Mouse (Mus musculus) liver, embryonic 14.5 days (tissue): ENCODE results near the gene Riok1.

Experiments
- CTCF ChIP-seq: IDR thresholded peaks from 2 replicates; pipeline ENCODE4 v1.5.1; 2016; ENCODE audit warnings: antibody characterized with exemption, low read depth, control low read depth
- EP300 ChIP-seq: IDR thresholded peaks from 2 replicates; pipeline ENCODE4 v1.6.1; 2016; ENCODE audit warnings: antibody characterized with exemption, low read depth

DNA sequence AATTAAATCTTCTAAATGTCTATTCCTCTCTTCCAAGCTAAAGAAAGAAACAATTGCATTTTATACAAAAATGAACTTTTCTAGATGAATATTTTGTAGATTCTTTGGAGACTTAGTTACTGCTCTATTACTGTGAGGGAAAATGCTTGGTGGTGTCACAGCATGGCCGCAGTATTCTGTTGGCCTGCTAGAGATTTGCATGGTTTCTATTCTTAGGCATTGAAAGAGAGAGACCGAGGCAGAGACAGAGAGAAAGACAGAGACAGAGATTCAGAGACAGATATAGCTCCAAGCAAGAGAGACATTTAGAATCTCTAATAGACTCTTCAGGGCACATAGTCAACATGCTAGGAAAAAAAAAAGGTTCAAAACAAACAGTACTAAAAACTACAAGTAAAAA, 28.8 kb upstream of the Riok1 start:
- TF ChIP-seq CTCF (no peak), EP300 (no peak)
